Mouse (Mus musculus) testis, postnatal 14 days (tissue): ENCODE results near the gene Gsap.
"Not testable (repeated sequence)": the region's sequence is repeated elsewhere in the genome, so short reads cannot be mapped to it uniquely, and the experiment has no call there.

ENCODE experiments used
- DNase-seq: peaks from one replicate; pipeline ENCODE4 v3.0.0; 2021; ENCODE audit warnings: low spot score

Gsap gene

DNA sequence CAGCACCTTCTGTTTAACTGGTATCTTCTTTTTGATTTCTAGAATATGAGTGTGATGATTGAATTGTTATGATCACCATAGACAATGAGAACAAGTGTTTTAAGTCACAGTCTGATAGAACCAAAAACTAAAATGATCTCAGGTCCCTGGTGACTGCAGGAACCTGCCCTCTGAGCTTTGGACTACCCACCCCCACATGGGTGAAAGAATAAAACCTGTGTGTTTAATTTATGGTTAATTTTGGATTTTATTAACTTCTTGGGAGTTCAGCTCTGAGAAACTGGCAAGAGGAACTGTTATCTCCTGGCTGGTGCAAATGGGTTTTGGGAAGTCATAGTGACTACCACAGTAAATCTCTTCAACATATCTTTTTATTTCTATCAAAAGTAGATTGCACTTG, 6.6 kb upstream of the Gsap start:
- no peak for DNase-seq

DNA sequence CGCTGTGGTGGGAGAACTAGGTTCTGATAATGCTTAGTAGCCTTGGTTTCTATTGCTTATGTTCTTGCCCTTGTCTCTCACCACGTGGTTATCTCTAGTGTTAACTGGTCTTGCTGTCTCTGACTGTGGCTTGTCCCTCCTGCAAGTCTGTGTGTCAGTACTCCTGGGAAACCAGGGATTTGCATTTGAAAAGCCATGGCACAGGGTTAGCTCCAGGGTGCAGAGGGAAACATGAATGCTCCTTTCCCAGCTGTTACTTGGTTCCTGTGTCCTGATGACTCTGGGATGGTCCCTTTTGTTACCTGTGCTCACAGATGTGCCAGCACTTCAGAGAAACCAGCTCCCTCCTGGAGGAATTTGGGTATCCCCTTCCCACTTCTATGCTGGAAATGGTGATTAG, 3.0 kb upstream of the Gsap start:
- not testable (repeated sequence) for DNase-seq

- DNase-seq: no peak
Observed at GRCm38 (mm10) chr5:21186821-21187220, 766 bp downstream of the Gsap start.

DNA sequence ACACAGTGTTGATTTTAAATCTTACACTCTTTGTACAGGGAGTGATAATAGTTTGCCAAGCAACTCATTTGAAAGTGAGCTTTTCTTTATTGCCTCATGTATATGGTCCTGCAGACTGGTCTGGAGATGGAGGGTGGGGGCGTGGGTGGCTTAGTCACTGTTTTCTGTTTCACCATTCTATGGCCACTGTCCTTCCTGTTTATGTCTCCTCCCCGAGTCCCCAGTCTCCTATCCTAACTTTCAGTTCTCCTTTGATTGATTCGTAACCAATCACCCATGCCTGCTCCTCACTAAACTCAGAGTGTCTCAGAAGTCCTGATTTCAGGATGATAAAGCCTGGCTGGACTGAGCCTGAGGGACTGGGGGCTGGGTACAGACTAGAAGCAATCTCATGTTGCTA, 2.4 kb downstream of the Gsap start:
- DNase-seq: no peak

- no peak for DNase-seq
Observed at GRCm38 (mm10) chr5:21189036-21189435, 3.0 kb downstream of the Gsap start.

DNA sequence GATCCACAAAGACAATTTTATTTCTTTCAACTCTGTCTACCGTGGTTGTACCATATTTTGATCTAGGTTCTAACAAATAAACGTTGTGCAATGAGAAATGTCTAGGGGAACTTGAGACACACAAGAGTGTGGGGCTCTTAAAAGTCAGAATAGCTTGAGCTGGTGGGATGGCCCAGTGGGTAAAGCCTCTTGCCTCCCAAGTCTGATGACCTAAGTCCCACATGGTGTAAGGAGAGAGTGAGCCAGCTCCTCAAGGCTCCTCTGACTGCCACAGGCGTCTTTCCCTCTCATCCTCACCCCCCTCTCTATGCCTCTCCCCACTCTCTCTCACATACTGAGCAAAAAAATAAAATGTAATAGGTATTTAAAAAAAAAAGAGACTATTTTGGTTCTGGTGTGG, 3.4 kb downstream of the Gsap start:
- DNase-seq: no peak

DNA sequence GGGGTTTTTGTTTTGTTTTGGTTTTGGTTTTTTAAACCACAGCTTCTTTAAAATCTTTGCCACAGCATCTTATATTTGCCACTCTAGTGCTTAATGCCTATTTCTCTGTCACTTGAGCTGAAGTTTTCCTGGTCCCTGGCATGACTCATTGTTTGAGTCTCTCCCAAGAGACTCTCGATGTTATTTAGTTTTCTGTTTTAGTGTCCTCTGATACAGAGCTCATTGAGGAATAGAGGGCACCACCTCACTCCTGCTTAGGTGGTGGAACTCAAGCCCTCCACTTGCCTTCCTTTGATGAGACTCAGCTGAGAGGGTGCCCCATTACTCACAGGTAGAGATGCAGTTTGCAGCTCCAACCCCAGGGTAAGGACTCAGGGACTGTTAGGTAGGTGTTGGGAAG, 17.4 kb downstream of the Gsap start:
- no peak for DNase-seq

GRCm38 (mm10) chr5:21204157-21204556, 18.1 kb downstream of the Gsap start:
- no peak for DNase-seq

DNA sequence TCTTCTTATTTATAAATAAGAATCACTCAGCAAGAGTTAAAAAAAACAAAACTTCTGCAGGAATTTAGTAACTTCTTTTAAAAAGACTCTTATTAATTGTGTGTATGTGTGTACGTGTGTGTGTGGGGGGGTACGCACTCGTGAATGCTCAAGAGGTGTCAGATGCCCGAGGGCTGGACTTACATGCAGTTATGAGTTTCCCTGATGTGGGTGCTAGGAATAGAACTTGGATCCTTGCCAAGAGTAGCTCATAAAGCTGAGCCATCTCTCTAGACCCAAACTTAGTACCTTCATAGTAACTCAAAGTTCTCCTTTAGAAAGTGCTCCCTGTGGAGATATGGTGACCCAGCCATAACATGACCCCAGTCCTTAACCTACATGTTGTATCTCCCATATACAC, 20.0 kb downstream of the Gsap start:
- DNase-seq: no peak

DNA sequence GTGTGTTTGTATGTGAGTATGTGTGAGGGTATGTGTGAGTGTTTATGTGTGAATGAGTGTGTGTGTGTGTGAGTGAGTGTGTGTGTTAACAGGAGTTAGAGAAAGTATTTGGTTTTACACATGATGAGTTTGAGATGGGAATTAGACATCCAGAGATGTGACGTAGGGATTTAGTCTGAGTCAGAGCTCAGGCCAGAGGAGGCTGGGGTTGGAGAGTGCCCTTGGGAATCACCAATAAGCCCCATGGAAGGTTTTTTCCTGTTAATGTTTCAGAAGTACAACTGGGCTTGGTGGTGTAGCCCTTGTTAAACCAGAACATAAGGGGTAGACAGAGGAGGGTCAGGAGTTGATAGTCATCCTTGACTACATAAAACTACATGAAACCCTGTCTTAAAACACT, 25.4 kb downstream of the Gsap start:
- no peak for DNase-seq

DNA sequence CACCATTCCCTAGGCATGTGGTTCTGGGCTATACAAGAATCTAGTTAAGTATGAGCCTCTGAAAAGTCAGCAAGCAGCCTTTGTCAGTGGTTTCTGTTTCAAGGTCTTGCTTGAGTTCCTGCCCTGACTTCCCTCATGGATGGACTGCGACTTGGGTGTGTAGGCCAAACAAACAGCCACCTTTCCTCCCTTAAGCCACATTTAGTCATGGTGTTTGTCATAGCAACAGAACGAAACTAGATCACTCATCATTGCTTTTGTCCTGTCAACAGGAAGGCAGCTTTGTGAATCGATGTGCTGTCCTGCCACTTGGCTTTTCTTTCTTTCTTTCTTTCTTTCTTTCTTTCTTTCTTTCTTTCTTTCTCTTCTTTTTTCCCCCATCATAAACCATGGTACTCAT, 26.9 kb downstream of the Gsap start:
- no peak for DNase-seq

- no peak for DNase-seq
Observed at GRCm38 (mm10) chr5:21213801-21214200, 27.7 kb downstream of the Gsap start.

GRCm38 (mm10) chr5:21217453-21218294, 31.6 kb downstream of the Gsap start:
- DNase-seq: no peak

- no peak for DNase-seq
Observed at GRCm38 (mm10) chr5:21232876-21233275, 46.8 kb downstream of the Gsap start.

DNA sequence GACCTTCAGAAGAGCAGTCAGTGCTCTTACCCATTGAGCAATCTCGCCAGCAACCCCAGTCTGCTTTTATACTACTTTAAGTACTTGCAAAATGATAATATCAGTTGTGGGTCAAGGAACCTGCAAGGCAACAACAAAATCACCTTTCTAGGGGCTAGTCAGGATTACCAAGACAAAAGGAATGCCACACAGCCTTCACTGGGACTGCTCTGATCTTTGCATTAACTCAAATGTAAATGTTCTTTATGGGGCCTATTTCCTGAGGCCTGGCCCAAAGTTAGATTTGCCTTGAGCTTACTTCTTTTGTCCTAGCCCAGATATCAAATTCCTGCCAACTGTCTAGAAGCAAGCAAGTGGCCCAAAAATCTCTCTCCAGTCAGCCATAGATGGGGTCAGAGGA, 58.5 kb downstream of the Gsap start:
- DNase-seq: no peak

DNA sequence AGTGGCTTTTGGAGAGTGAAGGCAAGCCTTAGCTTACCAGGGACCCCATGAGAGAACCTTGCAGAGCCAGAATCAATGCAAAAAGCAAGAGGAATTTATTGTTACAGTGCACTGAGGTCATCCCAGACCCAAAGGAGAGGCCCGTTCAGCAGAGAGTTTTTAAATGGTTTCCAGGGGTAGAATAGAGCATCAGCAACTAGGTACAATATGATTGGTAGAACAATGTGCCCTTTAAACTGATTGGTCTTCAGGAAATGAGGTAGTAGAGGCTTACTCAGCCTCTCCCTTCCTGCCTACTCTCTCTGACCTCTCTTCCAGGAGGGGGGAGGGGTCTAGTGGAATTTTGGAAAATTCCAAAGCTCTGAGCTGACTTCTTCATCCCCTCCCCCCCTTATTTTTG, 59.2 kb downstream of the Gsap start:
- no peak for DNase-seq

DNA sequence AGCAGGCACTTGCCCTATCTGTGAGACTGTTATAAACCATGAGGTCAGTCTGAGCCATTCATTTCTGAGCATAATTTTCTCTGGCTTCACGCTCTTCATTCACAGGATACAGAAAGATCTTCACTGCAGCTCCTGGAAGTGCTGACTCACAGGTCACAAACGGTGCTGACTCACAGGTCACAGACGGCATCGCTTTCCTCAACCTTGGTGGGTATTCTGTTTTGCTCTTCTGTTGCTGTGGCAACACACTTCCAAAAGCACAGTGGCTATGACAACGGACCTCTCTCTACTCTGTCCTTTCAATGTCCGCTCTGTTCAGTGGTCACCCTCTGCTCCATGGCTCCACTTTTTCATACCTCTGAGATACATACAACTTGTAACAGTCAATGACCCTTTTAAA, 60.7 kb downstream of the Gsap start:
- DNase-seq: no peak

GRCm38 (mm10) chr5:21247916-21248315, 61.9 kb downstream of the Gsap start:
- no peak for DNase-seq

DNA sequence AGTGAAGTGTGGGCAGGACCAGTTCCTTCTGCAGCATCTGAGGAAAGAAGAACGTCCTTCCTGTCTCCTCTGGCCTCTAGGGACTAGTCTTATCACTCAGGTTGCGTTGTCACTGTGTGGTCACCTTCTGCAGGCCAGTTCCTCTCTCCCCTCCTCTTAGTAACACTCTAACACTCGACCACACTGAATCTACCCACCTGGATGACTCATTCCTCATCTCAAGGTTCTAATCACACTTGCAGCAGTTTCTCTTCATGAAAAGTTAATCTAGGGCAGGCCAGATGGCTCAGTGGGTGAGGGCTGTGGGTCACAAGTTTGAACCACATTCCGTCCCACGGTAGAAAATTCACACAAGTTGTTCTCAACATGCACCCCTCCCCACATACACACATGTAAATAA, 62.8 kb downstream of the Gsap start:
- DNase-seq: no peak

DNA sequence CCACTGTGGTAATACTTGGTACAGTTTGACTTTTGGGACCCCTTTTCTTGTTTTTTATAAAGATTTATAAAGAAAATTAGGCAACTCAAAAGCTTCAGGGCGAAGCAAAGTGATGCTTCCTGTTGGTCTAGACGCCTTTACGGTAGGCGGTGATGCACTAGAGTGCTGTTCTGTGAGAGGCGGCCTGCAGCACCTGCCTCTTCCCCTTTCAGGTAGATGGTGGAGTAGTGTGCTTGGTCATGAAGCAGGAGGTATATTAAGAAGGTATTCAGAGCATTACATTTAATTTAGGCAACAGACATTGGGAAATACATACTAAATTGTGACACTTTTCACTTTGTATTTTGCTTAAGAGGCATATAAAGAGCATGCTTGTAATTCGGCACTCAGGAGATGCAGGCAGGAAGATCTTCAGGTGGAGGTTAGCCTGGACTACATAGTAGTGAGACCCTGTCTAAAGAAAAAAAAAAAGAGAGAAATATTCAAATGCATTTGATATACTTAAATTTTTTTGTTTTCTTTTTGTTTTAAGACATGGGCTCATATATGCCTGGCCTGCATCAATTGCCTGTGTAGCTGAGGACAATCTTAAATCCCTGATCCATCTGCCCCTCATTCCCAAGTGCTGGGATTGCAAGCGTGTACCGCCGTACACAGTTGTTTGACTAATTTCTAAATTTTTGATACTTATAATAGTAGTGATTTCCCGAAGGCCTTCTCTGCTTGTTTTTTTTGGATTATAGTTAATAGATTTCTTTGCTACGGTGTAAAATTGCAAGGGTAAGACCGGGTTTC, 68.9 kb downstream of the Gsap start:
- no peak for DNase-seq

GRCm38 (mm10) chr5:21255551-21256132, 69.6 kb downstream of the Gsap start:
- DNase-seq: no peak

DNA sequence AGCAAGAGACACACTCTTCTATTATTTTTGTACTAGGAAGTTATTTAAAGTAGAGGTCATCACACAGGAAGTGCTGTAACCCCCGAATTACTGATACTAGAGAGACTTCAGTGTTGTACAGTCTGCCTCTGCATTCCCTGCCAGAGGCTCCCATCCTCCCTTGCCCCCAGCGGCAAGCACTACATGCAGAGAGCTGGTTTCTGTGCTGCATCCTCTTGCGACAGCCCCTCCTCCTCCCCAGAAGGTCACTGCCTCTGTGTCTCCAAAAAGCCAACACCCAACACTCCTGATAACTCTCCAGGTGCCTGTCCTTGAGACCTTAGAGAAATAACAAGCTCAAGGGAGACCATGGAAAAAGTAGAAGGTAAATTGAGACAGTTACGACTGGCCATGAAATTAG, 71.1 kb downstream of the Gsap start:
- DNase-seq: no peak

- DNase-seq: no peak
Observed at GRCm38 (mm10) chr5:21257806-21258205, 71.8 kb downstream of the Gsap start.
